Mouse (Mus musculus) adrenal gland, adult 2 months (tissue): ENCODE measurements around the gene Hmx2. TPM values are rescaled to one million over a fixed set of nuclear protein-coding genes. Genes with fewer than 3 reads are reported as not detected.

Experiments used
- DNase-seq: peaks from one replicate; pipeline ENCODE4 v3.0.0; 2021
- polyA plus RNA-seq: library from polyadenylated mRNA; depleted of rRNA; stranded (reverse); fragments of >200 nt; gene quantifications from 2 replicates; pipeline ENCODE4 v1.2.3, GENCODE M21; 2012; rRNA removed
- total RNA-seq, 2 experiments: library from RNA; stranded (reverse); gene quantifications; 2 replicates each; pipeline ENCODE4 v1.2.3; 2021

The Hmx2 gene
- total and polyA plus RNA-seq, 3 experiments = not detected

- peak; percentile 9 for DNase-seq
These were observed 8.1 kb downstream of the Hmx2 start for GRCm38 (mm10) chr7:131556541-131557271.

- no peak for DNase-seq
These were observed 9.2 kb downstream of the Hmx2 start for GRCm38 (mm10) chr7:131557751-131558150.

- DNase-seq = peak; percentile 94
These were observed 11.6 kb downstream of the Hmx2 start, which contains the start of gene Bub3 for GRCm38 (mm10) chr7:131559986-131560696. Gene Bub3, plus strand, starts transcription at chr7:131560222.

GRCm38 (mm10) chr7:131560697-131561042 is 12.1 kb downstream of the Hmx2 start:
- no peak for DNase-seq

- DNase-seq = no peak
These were observed 26.7 kb downstream of the Hmx2 start for GRCm38 (mm10) chr7:131575246-131575645.

GRCm38 (mm10) chr7:131582178-131582577 is 33.6 kb downstream of the Hmx2 start:
- no peak for DNase-seq

GRCm38 (mm10) chr7:131585551-131585950 is 37.0 kb downstream of the Hmx2 start:
- DNase-seq = no peak

- no peak for DNase-seq
These were observed 49.4 kb downstream of the Hmx2 start for GRCm38 (mm10) chr7:131597779-131598482.

GRCm38 (mm10) chr7:131598483-131598824 is 49.9 kb downstream of the Hmx2 start:
- DNase-seq = peak; percentile 22

GRCm38 (mm10) chr7:131602106-131602505 is 53.5 kb downstream of the Hmx2 start:
- no peak for DNase-seq

GRCm38 (mm10) chr7:131603186-131603585 is 54.6 kb downstream of the Hmx2 start:
- DNase-seq = no peak

GRCm38 (mm10) chr7:131604946-131605345 is 56.4 kb downstream of the Hmx2 start:
- no peak for DNase-seq

- DNase-seq = no peak
These were observed 56.9 kb downstream of the Hmx2 start for GRCm38 (mm10) chr7:131605481-131605880.

Other genes with a start within 250 kb of the Hmx2 start
- not detected for gene Cuzd1, start 226.5 kb upstream of the Hmx2 start, total RNA-seq
- gene Cuzd1, start 226.5 kb upstream of the Hmx2 start, polyA plus RNA-seq = not detected in 2 replicates
- gene Fam24b, start 219.3 kb upstream of the Hmx2 start, total RNA-seq = not detected
- gene Fam24b, start 219.3 kb upstream of the Hmx2 start, polyA plus RNA-seq = not detected in 2 replicates
- gene Fam24a, start 214.9 kb upstream of the Hmx2 start, total RNA-seq = not detected
- not detected in 2 replicates for gene Fam24a, start 214.9 kb upstream of the Hmx2 start, polyA plus RNA-seq
- 10 to 100 TPM; 13.0 to 13.1 TPM for gene 2310057M21Rik, start 186.0 kb upstream of the Hmx2 start, total RNA-seq
- 6.6 and 8.8 TPM in 2 replicates for gene 2310057M21Rik, start 186.0 kb upstream of the Hmx2 start, polyA plus RNA-seq
- gene Pstk, start 177.6 kb upstream of the Hmx2 start, total RNA-seq = 10 to 100 TPM; 21.3 to 26.2 TPM
- 71.2 and 91.3 TPM in 2 replicates for gene Pstk, start 177.6 kb upstream of the Hmx2 start, polyA plus RNA-seq
- 10 to 100 TPM; 36.8 to 37.2 TPM for gene Ikzf5, start 138.3 kb upstream of the Hmx2 start, total RNA-seq
- gene Ikzf5, start 138.3 kb upstream of the Hmx2 start, polyA plus RNA-seq = 7.4 and 7.9 TPM in 2 replicates
- gene Acadsb, start 138.2 kb upstream of the Hmx2 start, total RNA-seq = 100 to 1,000 TPM; 228 to 655 TPM
- gene Acadsb, start 138.2 kb upstream of the Hmx2 start, polyA plus RNA-seq = 14.5 and 24.4 TPM in 2 replicates
- gene Hmx3, start 5.9 kb upstream of the Hmx2 start, total RNA-seq = not detected
- gene Hmx3, start 5.9 kb upstream of the Hmx2 start, polyA plus RNA-seq = not detected in 2 replicates
- 10 to 100 TPM; 67.0 to 82.2 TPM for gene Bub3, start 11.4 kb downstream of the Hmx2 start, total RNA-seq
- gene Bub3, start 11.4 kb downstream of the Hmx2 start, polyA plus RNA-seq = 31.8 and 39.6 TPM in 2 replicates